Mouse (Mus musculus) limb, embryonic 14.5 days (tissue): ENCODE measurements around the gene Pias1. TPM values are rescaled to one million over a fixed set of nuclear protein-coding genes. Genes with fewer than 3 reads are reported as not detected.

Experiments used
- ATAC-seq: fragments of 200-750 bp; cut with Nextera tagmentation; 2 replicates; pipeline ENCODE4 v1.8.0; 2017; ENCODE audit warnings: low read depth, moderate number of reproducible peaks, moderate TSS enrichment; ENCODE audit not compliant: low FRiP score
- DNase-seq: peaks from one replicate; pipeline ENCODE4 v3.0.0-alpha.2; 2015; ENCODE audit warnings: low spot score
- H3K27ac ChIP-seq: fragments of 300-500 bp; sonication (generic); replicated peaks from 2 replicates; pipeline ENCODE4 v1.5.1; 2014; ENCODE audit warnings: low read depth, mild to moderate bottlenecking, low read length, moderate library complexity, mixed read lengths
- H3K27me3 ChIP-seq: fragments of 300-500 bp; sonication (generic); 2 replicates; pipeline ENCODE4 v1.6.1; 2014; ENCODE audit warnings: low read length, mixed read lengths; ENCODE audit not compliant: control insufficient read depth, insufficient read depth
- H3K36me3 ChIP-seq: fragments of 300-500 bp; sonication (generic); 2 replicates; pipeline ENCODE4 v1.6.1; 2014; ENCODE audit warnings: mild to moderate bottlenecking, low read length, moderate library complexity, mixed read lengths; ENCODE audit not compliant: control insufficient read depth, insufficient read depth
- H3K4me1 ChIP-seq: fragments of 300-500 bp; sonication (generic); 2 replicates; pipeline ENCODE4 v1.6.1; 2014; ENCODE audit warnings: antibody characterized with exemption, low read length, mixed read lengths; ENCODE audit not compliant: control insufficient read depth, insufficient read depth
- H3K4me2 ChIP-seq: fragments of 300-500 bp; sonication (generic); replicated peaks from 2 replicates; pipeline ENCODE4 v1.6.1; 2014; ENCODE audit warnings: low read depth, mild to moderate bottlenecking, low read length, moderate library complexity; ENCODE audit not compliant: severe bottlenecking
- H3K4me3 ChIP-seq: fragments of 300-500 bp; sonication (generic); replicated peaks from 2 replicates; pipeline ENCODE4 v1.5.1; 2014; ENCODE audit warnings: low read length
- H3K9ac ChIP-seq: fragments of 300-500 bp; sonication (generic); 2 replicates; pipeline ENCODE4 v1.6.1; 2014; ENCODE audit warnings: mild to moderate bottlenecking, low read depth, low read length, moderate library complexity; ENCODE audit not compliant: severe bottlenecking
- H3K9me3 ChIP-seq: fragments of 300-500 bp; sonication (generic); 2 replicates; pipeline ENCODE4 v1.6.1; 2016; ENCODE audit warnings: low read length; ENCODE audit not compliant: control insufficient read depth
- POLR2A ChIP-seq: fragments of 200-500 bp; IDR thresholded peaks from 2 replicates; pipeline ENCODE4 v1.8.0; 2012; ENCODE audit warnings: inconsistent platforms, mild to moderate bottlenecking, moderate library complexity, borderline replicate concordance; ENCODE audit not compliant: insufficient read depth, insufficient read length; ENCODE audit errors: extremely low read depth
- WGBS: fragments of 180-500 bp; shearing (Covaris S2); extraction: QIAGEN DNeasy Blood & Tissue Kit; methylation state at CpG from one replicate; pipeline ENCODE4 v1.1.7; 2014; 5-methylcytosine and 5-hydroxymethylcytosine counted together
- polyA plus RNA-seq, 2 experiments: library from polyadenylated mRNA; depleted of rRNA in 1 of 2; stranded (reverse) in 1 of 2; unstranded in 1 of 2; fragments of >200 nt; fragmentation: Nextera tagmentation in 1 of 2; extraction: Ambion mirVana in 1 of 2; gene quantifications; 2 replicates each; pipeline versions ENCODE4 v1.2.1 to v1.2.3; 2012 to 2014

Pias1 gene
- polyA plus RNA-seq, 2 experiments = 33.0 to 52.4 TPM

DNA sequence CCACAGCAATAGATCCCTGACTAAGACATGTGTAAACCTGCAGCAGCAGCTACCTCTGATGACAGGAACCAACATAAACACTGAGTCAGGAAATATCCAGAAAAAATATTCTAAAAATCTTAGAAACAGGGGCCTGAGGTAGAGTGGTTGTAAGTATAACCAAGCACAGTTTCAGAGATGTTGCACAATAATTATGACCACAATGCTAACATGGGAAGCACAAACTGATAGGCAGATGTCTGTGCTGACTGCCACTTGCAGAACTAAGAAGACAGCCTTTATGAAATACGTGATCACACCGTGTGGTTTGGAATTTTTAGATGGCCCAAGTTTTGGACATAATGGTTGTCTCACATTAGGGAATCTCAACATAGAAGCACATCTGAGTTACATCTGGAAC, 83.9 kb downstream of the Pias1 start:
- no peak for DNase-seq
- Histone ChIP-seq H3K4me3 (no peak overlapping the region), H3K27ac (no peak overlapping the region), H3K27me3 (no peaks in the 10 kb centered on the region), H3K9ac (no peak overlapping the region), H3K4me1 (no peaks in the 10 kb centered on the region), H3K36me3 (peaks cover 28% of the 10 kb centered on the region), H3K9me3 (no peaks in the 10 kb centered on the region), H3K4me2 (no peak overlapping the region)
- TF ChIP-seq POLR2A = no peak
- WGBS = 94% methylated on average over 2 of the region's 2 CpGs
- no peak for ATAC-seq

DNA sequence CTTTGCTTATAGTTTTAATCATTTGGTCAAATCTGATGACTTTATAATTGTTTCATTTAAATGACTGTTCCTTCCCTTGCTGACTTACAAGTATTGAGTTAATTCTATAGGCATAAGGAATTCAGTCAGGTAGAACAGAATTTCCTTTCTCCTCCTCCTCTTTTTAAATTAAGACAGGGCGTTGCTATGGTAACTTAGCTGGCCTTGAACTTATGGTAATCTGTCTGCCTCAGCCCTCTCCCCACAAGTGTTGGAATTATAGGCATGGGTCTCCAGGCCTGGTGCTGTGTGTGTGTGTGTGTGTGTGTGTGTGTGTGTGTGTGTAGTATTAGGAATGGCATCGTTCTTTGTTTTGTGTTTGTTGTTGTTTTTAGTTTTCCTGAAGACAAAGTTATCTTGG, 86.0 kb downstream of the Pias1 start:
- TF ChIP-seq POLR2A = no peak
- Histone ChIP-seq H3K27ac (no peak overlapping the region), H3K27me3 (no peaks in the 10 kb centered on the region), H3K4me3 (no peak overlapping the region), H3K9me3 (no peaks in the 10 kb centered on the region), H3K36me3 (peaks cover 28% of the 10 kb centered on the region), H3K4me2 (no peak overlapping the region), H3K9ac (no peak overlapping the region), H3K4me1 (no peaks in the 10 kb centered on the region)
- DNase-seq = no peak
- WGBS = 92% methylated on average over 2 of the region's 2 CpGs
- no peak for ATAC-seq

DNA sequence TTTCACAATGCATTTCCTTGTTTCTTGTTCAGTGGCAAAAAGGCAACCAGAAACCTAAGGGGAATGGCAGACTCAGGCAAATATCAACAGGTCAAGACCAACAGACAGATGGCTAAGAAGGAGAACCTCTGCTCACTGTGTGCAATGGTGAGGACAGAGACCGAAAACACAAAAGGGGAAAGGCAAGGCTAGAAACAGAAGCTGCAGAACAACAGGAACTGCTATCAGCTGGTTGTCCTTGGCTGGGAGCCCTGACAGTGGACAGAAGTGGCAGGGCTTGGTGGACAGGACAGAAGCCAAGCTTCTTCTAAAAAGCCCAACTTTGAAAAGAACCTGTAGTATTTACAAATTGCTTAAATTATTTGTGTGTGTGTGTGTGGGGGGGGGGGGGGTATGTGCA, 93.2 kb downstream of the Pias1 start:
- DNase-seq = no peak
- Histone ChIP-seq H3K9ac (no peak overlapping the region), H3K9me3 (no peaks in the 10 kb centered on the region), H3K4me2 (no peak overlapping the region), H3K27ac (no peak overlapping the region), H3K4me3 (no peak overlapping the region), H3K36me3 (peaks cover 43% of the 10 kb centered on the region), H3K4me1 (no peaks in the 10 kb centered on the region), H3K27me3 (no peaks in the 10 kb centered on the region)
- WGBS = 96% methylated on average over 1 of the region's 1 CpGs
- TF ChIP-seq POLR2A = no peak
- no peak for ATAC-seq

- Histone ChIP-seq H3K9ac (no peak overlapping the region), H3K36me3 (peaks cover 67% of the 10 kb centered on the region), H3K27ac (no peak overlapping the region), H3K4me3 (no peak overlapping the region), H3K4me1 (peaks cover 6% of the 10 kb centered on the region; the same call in 1 of the 2 replicates), H3K27me3 (no peaks in the 10 kb centered on the region), H3K9me3 (no peaks in the 10 kb centered on the region), H3K4me2 (no peak overlapping the region)
- 67% methylated on average over 12 of the region's 12 CpGs for WGBS
- no peak for TF ChIP-seq POLR2A
- ATAC-seq = no peak
- no peak for DNase-seq
These were observed 105.9 kb downstream of the Pias1 start for GRCm38 (mm10) chr9:62881871-62882270.

- peaks cover 34% of the 10 kb centered on the region for H3K36me3 ChIP-seq
- no peaks in the 10 kb centered on the region for H3K9me3 ChIP-seq
- H3K4me3 ChIP-seq = no peak overlapping the region
- no peak overlapping the region for H3K9ac ChIP-seq
- H3K27me3 ChIP-seq = no peaks in the 10 kb centered on the region
- no peak for TF ChIP-seq POLR2A
- ATAC-seq (no peak), DNase-seq (no peak)
- H3K4me1 ChIP-seq = peaks cover 6% of the 10 kb centered on the region; the same call in 1 of the 2 replicates
- no peak overlapping the region for H3K4me2 ChIP-seq
- no peak overlapping the region for H3K27ac ChIP-seq
- 64% methylated on average over 2 of the region's 2 CpGs for WGBS
These were observed 109.9 kb downstream of the Pias1 start for GRCm38 (mm10) chr9:62877825-62878224.
